Mouse (Mus musculus): ENCODE measurements around the gene Cpox.
"Not testable (repeated sequence)": the region's sequence is repeated elsewhere in the genome, so short reads cannot be mapped to it uniquely, and the experiment has no call there.

Gene Cpox

DNA sequence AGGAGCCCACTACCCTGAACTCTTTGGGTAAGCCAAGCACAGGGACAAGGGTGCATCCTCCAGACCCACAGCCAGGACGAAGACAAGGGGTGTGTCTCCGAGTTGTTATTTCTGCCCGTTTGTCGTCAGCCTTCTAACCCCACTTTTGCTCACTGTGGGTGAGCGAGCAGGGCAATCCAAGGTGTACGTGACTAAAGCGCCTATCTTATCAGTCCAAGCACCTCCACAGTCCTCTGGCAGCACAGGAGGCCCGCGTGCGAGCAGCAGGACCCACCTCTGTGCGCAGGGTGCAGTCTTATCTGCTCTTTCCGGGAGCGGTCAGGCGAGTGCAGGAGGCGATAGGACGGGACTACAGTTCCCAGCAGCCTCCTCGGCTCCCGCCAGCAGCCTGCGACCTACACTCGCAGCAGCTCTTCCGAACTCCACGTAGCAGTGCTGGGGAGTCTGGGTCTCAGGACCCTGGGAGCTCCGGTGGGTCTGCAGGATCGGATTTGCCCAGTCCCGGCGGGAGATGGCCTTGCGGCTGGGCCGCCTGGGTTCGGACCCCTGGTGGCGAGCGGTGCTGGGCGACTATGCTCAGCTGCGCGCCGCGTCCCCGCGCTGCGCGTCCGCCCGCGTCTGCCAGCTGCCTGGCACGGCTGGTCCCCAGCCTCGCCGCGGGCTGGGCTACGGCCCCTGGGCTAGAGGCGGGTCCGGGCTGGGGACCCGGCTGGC is at the start of gene Cpox:
TSS of gene Cpox (plus strand) at position 376 of the 714 bp plus-strand sequence.
- peak; percentile 95 for DNase-seq (ENCODE audit: low spot score)

DNA sequence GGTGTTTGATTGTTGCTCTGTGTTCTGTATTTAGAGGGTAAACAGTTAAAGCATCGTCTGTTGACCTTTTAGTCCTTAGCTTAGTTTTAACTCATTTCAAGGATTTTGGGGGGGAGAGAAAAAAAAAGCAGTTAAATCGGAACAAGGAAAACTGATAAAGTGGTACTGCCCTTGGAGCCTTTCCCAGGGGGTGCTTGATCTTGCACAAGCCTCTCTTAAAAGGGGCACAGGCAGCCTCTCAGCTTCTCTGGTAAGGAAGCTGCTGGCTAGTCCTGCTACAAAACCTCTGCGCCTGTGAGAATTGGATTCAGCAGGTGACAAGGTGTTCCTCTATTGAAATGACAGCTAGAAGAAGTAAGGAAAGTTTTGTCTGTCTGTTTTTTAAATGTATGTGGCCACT is 47.7 kb upstream of the Cpox start:
- no peak for DNase-seq (ENCODE audit: low spot score)

DNA sequence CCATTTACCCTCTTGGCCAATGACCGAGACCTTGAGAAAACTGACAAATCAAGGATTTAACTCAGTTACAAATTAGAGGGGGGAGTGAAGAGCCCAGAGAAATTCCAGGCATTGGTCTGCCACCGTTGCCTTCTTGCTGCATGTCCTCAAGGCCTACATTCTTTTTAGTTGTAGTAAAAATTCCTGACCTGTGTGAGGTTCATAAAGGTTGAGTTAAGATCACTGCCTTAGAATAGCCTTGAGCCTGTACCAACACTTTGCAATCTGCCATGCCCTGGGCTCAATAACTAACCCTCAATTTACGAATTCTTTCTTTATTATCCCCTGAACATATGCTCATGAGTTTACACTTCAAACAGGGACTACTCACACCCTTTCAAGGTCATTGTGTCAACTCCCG is 47.0 kb upstream of the Cpox start:
- DNase-seq (ENCODE audit: low spot score), result no peak

DNA sequence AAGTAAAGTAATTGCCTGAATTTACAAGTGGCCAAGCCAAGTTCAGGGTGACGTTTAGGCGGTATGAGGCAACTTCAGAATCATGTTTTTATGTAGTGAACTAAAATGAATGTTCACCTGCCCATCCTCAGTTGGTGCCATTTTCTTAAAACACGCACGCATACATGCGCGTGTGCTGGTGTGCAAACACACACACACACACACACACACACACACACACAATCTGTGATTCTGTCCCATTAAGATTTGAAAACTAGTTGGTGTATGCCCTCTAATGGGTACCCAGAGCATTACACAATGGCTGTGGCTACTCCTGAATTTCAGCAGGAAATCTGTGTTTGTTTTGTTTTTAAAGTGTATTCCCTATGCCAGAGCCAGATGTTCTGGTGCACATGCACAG is 46.1 kb upstream of the Cpox start:
- no peak for DNase-seq (ENCODE audit: low spot score)

DNA sequence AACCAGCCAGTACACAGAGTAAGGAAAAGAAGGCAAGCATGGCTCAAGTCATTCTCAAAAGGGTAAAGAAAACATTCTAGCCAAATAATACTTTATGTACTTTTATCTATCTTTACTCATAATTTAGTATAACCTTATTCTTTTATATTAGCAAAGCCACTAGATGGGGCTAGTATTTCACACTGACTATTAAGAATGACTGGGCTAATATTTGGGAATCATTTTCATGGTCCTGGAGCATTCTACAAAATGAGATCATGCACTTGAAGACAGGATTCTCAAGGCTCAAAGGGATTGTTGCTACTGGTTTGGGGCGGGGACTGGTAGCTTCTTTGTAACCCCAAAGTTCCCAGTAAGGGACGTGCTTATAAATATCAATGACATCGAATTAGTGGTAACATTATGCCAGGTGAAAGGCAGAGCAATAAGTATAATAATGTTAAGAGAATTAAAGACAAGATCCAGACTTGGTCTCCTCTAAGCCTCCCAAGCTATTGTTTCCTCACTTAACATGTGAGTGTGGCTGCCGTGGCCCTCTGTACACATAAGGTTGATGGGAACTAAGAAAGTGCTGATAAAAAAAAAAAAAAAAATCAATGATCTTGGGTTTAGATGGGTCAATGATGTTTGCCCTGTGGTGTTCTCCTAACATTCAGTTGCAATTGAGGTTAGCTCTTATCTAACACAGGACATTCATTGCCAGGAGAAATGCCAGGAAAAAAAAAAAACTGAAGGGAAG is 42.3 kb upstream of the Cpox start:
- DNase-seq (ENCODE audit: low spot score), result no peak

DNA sequence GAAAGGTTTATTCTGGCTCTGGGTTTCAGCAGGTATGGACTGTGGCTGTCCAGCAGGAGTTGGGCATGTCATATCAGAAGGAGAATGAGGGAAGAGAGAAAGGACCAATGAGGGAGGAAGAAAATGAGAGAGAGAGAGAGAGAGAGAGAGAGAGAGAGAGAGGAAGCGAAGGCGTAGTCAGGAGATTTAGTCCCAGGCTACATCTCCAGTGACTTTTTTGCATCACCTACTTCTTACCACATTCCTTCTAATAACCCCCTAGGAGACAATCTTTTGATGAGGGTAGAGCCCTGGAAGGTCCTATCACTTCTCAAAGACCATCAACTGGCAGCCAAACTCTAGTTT is 41.8 kb upstream of the Cpox start:
- no peak for DNase-seq (ENCODE audit: low spot score)

DNA sequence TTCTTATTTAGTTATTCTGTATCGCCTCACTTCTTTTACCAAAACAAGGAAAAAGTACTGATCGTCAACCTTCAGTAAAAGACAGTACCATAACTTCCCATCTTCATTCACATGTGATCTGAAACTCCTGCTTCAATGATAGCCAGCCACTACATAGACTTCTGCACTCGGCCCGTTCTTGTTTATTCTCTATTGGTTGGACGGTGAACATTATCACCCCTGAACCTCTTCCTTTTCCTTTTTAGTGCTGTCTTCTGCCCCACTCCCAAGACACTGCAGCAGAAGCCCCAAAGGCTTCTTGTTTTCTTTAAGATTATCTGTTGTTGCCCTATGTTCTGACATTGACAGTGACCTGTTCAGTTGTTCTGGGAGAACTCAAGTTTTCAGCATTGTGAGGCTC is 41.1 kb upstream of the Cpox start:
- DNase-seq (ENCODE audit: low spot score), result no peak

DNA sequence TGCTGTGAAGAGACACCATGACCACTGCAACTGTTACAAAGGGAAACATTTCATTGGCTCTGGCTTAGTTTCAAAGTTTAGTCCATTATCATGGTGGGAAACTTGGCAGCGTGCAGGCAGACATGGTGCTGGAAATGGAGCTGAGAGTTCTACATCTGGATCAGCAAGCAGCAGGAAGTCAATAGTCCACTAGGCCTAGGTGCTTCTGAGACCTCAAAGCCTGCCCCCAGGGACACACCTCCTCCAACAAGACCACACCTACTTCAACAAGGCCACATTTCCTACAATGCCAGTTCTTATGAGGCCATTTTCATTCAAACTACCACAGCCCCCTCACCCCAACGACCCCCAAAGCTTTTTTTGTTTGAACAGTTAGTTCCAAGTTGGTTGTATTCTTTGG is 40.4 kb upstream of the Cpox start:
- no peak for DNase-seq (ENCODE audit: low spot score)

DNA sequence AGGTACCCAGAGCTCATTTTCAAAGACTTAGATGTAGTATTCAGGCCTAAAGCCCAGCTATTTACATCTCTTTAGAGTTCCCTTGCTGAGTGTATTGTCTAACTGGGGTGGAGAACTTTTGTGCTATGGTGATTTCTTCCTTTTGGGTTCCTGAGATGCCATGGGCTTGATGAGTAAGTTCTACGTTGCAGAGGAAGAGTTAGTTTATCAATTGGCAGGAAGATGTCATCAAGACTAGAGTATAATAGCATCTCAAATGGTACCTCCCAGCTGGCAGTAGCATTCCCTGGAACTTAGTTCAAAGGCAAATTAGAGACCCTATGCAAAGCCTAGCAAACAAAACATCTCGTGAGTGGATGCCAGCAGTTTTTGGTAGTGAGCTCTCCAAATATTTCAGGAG is 34.2 kb upstream of the Cpox start:
- no peak for DNase-seq (ENCODE audit: low spot score)

DNA sequence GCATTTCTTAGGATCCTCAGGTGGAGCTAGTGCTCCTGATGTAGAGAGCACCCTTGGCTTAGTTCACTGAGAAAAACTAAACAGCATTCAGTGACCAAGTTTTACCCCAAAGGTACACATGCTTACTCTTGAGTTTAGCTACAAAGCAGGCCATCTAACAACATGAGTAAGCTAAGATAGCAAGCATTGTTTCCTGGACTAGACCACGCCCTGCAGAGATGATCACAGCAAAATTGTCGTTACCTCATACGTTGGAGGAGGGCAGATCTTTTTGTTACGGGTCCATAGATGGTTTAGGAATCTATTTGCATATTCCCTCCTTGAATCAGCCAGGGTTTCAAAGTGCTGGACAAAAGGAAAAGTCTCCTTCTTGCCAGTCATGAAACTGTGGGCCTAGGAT is 32.6 kb upstream of the Cpox start:
- no peak for DNase-seq (ENCODE audit: low spot score)

DNA sequence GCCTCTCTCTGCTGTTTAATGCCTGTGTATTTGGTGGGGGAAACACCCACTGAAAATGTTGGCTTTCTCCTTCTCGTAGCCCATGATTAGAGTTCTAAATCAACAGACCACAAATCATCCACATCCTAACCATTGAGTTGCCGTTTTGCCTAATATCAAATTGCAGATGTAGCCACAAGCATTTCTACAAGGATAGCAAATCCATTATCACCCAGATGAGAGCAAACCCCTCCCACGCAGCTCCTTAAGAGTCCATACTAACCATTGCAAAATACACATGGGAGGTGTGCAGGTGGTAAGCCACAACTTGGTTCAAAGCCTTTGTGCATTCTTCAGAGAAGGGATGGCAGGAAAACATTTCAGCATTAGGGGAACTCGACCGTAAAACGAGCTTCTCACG is 32.1 kb upstream of the Cpox start:
- DNase-seq (ENCODE audit: low spot score), result no peak

DNA sequence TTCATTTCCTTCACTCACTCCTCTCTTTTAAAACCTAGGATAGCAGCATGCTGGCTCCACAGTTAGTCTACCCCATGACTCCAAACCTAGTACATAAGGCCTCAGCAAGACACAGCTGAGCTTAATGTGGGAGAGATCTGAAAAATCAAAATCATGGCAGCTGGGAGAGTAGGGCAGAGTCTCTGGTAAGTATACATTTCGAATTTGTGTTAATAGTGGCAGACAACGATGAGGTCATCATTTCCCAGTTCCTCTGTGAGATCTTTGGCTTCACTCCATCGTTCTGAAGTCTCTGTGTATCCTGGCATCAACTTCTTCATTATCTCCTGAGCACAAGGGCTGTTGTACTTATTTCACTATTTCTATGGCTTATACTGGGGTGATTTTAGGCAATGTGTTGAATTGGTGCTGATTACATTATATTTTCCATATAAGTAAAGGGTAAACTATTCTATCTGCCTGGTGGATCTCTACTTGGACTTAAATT is 31.4 kb upstream of the Cpox start, which contains the start of gene E330017A01Rik:
TSS of gene E330017A01Rik (minus strand) at position 51 of the 487 bp plus-strand sequence.
- DNase-seq (ENCODE audit: low spot score), result no peak

DNA sequence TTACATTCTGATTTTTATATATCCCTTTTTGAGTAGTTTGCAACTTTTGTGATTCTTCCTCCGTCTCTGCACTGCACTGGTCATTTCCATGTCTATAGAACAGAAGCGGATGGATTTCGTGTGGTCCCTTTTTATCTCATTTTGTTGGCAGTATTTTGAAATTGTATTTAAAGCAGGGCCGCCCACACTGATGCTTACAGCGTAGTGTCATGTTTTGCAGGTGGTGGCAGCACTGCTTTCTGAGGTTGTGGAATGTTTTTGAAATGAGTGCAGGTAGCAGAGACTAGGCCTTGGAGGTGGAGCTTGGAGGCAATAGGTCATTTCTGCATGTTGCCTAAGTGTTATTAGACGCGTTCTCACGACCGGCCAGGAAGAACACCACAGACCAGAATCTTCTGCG is 20.1 kb upstream of the Cpox start:
- no peak for DNase-seq (ENCODE audit: low spot score)

DNA sequence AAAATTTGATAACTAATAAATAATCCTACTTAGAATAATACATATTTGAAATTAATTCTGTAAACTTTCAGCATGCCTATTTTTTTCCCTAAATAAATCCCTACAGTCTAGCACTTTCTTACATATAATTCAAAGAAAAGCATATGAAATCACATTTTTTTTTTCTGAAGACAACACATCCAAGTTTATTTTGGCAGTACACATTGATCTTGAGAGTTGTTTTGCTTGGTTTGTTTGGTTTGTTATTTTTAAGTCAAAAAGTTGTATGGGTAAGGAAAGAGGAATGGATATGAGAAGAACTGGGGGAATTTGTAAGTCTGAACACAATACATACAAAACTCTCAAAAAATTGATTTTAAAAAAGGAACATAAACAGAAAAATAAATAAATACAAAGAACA is 14.3 kb upstream of the Cpox start:
- no peak for DNase-seq (ENCODE audit: low spot score)

DNA sequence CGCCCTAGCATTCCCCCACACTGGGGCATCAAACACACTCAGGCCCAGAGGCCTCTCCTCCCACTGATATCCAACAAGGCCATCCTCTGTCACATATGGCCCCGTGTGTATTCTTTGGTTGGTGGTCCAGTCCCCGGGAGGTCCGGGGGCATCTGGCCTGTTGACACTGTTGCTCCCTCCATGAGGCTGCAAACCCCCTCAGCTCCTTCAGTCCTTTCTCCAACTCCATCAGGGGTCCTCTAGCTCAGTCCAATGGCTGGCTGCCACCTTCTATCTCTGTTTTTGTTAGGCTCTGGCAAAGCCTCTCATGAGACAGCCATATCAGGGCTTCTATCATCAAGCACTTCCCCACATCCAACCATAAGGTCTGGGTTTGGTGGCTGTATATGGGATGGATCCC is 13.6 kb upstream of the Cpox start:
- DNase-seq (ENCODE audit: low spot score), result no peak

DNA sequence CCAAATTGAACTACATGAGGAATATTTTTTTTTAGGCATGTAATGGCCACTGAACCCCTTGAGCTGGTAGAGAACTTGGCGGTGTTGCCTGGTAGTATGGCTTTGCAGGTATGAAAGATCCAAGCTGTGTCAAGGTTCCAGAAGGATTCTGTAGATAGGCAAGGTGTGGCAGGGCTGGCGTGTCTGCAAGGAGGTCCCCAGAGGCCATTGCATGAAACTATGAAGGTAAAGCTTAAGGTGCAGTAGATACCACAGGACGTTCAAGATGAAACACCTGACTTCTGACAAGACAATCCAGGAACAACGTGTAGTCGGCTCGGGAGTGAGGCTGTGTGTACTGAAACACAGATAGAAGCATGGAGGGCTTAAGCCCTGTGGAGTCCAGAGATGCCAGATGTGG is 11.4 kb upstream of the Cpox start:
- DNase-seq (ENCODE audit: low spot score), result no peak

DNA sequence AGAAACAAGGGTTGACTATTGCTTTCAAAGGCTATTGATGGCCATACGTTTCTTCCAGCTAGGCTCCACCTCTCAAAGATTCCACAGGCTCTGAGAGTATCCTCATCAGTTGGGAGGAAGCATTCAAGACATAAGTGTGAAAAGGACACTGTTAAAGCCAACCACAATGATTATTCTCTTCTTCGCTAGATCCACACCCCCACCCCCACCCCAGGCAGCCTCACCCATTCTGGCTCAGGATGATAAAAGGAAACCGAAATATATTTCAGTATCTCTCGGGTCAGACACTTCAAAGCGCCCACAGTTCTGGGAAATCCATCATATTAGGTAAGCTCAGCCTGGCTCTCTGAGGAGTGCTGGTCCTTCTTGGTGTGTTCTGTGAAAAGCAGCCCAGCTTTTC is 8.3 kb upstream of the Cpox start:
- DNase-seq (ENCODE audit: low spot score), result peak; percentile 92

DNA sequence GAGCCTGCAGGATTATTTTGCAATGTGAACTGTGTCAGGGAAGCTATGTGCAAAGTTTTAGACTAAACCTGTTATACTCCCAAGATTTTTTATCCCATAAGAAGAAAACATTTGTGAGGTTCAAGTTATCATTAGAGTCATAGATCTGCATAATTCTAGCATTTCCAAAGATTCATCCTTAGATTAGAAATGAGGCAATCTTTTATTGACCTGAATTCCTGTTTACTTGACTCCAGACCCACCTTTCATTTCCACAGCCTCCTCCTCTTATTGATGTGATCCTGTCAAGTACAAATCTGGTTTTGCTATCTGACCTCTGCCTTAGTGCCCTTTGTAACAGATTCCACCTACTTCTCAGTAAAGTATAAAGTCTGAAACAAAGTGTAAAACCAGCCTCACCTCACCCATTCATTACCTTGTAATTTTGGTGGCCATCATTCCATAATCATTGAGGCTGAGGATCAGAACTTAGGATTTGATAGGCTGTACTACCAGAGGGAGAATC is 7.8 kb upstream of the Cpox start:
- no peak for DNase-seq (ENCODE audit: low spot score)

DNA sequence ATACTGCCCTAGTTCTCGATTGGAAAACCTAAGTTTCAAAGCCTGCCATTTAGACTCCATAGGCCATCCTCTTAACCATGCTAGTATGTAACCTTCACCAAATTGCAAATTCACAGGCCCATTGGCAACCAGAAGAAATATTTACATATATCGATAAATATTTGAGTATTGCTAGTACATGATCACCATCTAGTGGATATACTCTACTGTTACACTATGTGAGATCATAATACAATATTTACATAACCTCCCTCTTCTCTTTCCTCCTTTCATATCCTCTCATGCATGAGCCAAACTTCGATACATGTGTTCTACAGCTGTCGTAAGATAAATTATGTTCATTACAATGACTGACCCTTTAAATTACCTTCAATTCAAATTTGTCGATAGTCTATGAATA is 7.1 kb upstream of the Cpox start:
- DNase-seq (ENCODE audit: low spot score), result no peak

DNA sequence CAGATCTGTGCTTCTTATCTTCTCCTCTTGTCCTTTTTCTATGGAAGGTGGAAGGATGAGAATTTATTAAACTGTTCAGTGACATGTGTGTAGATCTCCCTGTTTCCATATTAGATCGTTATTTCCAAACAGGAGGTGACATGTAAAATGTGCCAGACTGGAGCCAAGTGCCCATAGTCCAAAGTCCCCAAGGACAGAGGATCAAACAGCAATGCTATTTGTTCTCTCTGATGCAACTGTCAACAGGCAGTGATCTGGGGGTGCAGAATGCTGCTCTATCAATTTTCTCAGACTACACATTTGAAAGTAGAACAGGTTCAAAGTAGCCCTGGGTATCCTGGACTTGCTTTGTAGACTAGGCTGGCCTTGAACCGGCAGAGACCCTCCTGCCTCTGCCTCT is 6.3 kb upstream of the Cpox start:
- DNase-seq (ENCODE audit: low spot score), result no peak

DNA sequence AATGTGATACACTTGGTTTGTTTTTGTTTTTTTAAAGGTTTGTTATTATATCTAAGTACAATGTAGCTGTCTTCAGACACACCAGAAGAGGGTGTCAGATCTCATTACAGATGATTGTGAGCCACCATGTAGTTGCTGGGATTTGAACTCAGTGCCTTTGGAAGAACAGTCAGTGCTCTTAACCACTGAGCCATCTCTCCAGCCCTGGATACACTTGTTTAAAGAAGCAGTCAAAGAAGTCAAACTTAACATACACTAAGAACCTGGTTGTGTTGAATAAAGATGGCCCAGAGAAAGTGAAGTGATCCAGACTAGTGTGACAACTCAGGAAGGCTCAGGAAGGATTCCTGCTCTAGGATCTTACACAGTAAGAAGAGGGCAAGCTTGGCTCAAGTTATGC is 5.0 kb upstream of the Cpox start:
- DNase-seq (ENCODE audit: low spot score), result not testable (repeated sequence)

DNA sequence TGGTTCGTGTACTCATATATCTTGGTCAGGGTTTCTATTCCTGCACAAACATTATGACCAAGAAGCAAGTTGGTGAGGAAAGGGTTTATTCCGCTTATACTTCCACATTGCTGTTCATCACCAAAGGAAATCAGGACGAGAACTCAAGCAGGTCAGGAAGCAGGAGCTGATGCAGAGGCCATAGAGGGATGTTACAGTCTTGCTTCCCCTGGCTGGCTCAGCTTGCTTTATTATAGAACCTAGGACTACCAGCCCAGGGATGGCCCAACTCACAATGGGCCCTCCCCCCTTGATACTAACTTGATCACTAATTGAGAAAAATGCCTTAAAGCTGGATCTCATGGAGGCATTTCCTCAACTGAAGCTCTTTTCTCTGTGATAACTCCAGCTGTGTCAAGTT is 3.4 kb upstream of the Cpox start:
- not testable (repeated sequence) for DNase-seq (ENCODE audit: low spot score)

DNA sequence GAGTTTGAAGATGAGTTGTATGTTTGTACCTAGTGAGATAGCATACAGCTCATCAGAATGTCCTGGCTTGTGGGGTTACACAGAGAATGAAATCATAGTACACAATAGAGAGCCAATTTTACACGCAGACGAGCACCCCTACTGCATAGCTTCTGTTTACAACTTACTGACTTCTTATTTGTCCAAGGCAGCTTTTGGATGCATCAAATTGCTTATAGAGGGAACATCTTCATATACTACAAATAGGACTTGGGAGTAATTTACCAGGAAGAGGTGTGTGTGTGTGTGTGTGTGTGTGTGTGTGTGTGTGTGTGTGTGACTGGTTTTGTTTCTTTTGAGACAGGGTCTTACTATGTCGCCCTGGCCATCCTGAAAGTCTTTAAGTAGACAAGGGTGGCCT is 1.5 kb upstream of the Cpox start:
- DNase-seq (ENCODE audit: low spot score), result no peak

DNA sequence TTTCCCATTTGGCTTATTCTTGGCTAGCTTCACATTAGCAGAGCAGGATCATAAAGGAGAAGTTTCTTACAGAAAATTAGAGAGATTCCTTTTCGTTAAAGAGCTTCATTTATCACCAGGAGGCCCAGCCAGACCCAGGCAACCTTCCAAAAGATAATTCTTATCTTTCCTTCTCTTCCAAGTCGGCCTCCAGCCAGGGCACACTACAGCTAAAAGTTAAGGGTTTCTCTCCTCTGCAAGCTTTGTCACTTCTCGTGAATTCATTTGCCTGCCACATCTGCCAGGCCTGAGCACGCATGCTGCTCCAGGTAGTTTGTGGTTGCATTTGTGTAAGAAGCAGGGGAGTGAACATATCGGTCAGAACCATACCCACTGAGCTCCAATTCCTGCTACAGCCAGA is 828 bp upstream of the Cpox start:
- DNase-seq (ENCODE audit: low spot score), result peak; percentile 81
